Mouse (Mus musculus): Measurements from ENCODE around the gene Meis1.

The Meis1 gene

GRCm38 (mm10) chr11:18955969-18956368 is 62.8 kb downstream of the Meis1 start:
- in situ Hi-C loops (cut with MboI, MseI) = no loop called here

GRCm38 (mm10) chr11:18954852-18955251 is 63.9 kb downstream of the Meis1 start:
- in situ Hi-C loops (cut with MboI, MseI) = no loop called here

GRCm38 (mm10) chr11:18953892-18954291 is 64.9 kb downstream of the Meis1 start:
- in situ Hi-C loops (cut with MboI, MseI) = no loop called here

- in situ Hi-C loops (cut with MboI, MseI) = no loop called here
Observed at GRCm38 (mm10) chr11:18948600-18949295, 70.0 kb downstream of the Meis1 start.

GRCm38 (mm10) chr11:18947434-18947833 is 71.4 kb downstream of the Meis1 start:
- in situ Hi-C loops (cut with MboI, MseI) = no loop called here

- in situ Hi-C loops (cut with MboI, MseI) = no loop called here
Observed at GRCm38 (mm10) chr11:18945778-18946177, 73.0 kb downstream of the Meis1 start.

GRCm38 (mm10) chr11:18944972-18945625 is 73.7 kb downstream of the Meis1 start:
- in situ Hi-C loops (cut with MboI, MseI) = no loop called here

GRCm38 (mm10) chr11:18944209-18944608 is 74.6 kb downstream of the Meis1 start:
- in situ Hi-C loops (cut with MboI, MseI) = no loop called here

- in situ Hi-C loops (cut with MboI, MseI) = no loop called here
Observed at GRCm38 (mm10) chr11:18942990-18943389, 75.8 kb downstream of the Meis1 start.

- in situ Hi-C loops (cut with MboI, MseI) = no loop called here
Observed at GRCm38 (mm10) chr11:18940916-18941315, 77.9 kb downstream of the Meis1 start.

GRCm38 (mm10) chr11:18934921-18935320 is 83.9 kb downstream of the Meis1 start:
- in situ Hi-C loops (cut with MboI, MseI) = no loop called here

- in situ Hi-C loops (cut with MboI, MseI) = no loop called here
Observed at GRCm38 (mm10) chr11:18931001-18931874, 87.5 kb downstream of the Meis1 start.

- in situ Hi-C loops (cut with MboI, MseI) = no loop called here
Observed at GRCm38 (mm10) chr11:18929779-18930728, 88.7 kb downstream of the Meis1 start.

- in situ Hi-C loops (cut with MboI, MseI) = no loop called here
Observed at GRCm38 (mm10) chr11:18927351-18927750, 91.4 kb downstream of the Meis1 start.

GRCm38 (mm10) chr11:18926798-18927197 is 92.0 kb downstream of the Meis1 start:
- in situ Hi-C loops (cut with MboI, MseI) = no loop called here

- in situ Hi-C loops (cut with MboI, MseI) = no loop called here
Observed at GRCm38 (mm10) chr11:18924583-18925334, 94.0 kb downstream of the Meis1 start.

GRCm38 (mm10) chr11:18923274-18923673 is 95.5 kb downstream of the Meis1 start:
- in situ Hi-C loops (cut with MboI, MseI) = no loop called here

- in situ Hi-C loops (cut with MboI, MseI) = no loop called here
Observed at GRCm38 (mm10) chr11:18920651-18921050, 98.1 kb downstream of the Meis1 start.

- in situ Hi-C loops (cut with MboI, MseI) = no loop called here
Observed at GRCm38 (mm10) chr11:18919162-18919762, 99.5 kb downstream of the Meis1 start.

- in situ Hi-C loops (cut with MboI, MseI) = no loop called here
Observed at GRCm38 (mm10) chr11:18917887-18918286, 100.9 kb downstream of the Meis1 start.
